Mouse (Mus musculus): ENCODE measurements around the gene Hist1h3e. TPM values are rescaled to one million over a fixed set of nuclear protein-coding genes. Genes with fewer than 3 reads are reported as not detected.

The Hist1h3e gene
- total RNA-seq, 1 experiment from 2014 or later, result 113 TPM

Other genes starting within 250 kb of the Hist1h3e start
- 18.6 TPM for gene Zfp322a, start 193.2 kb downstream of the Hist1h3e start, total RNA-seq (2023)
- gene Abt1, start 138.5 kb downstream of the Hist1h3e start, total RNA-seq (2023), result 17.1 TPM
- gene Btn1a1, start 96.5 kb downstream of the Hist1h3e start, total RNA-seq (2023), result not detected
- gene Btn2a2, start 73.5 kb downstream of the Hist1h3e start, total RNA-seq (2023), result 0.55 TPM
- gene Hist1h4h, start 31.3 kb downstream of the Hist1h3e start, total RNA-seq (2023), result 235 TPM
- 10.3 TPM for gene Hist1h2af, start 28.5 kb downstream of the Hist1h3e start, total RNA-seq (2023)
- gene Hist1h3g, start 26.9 kb downstream of the Hist1h3e start, total RNA-seq (2023), result 2.5 TPM
- gene Hist1h2bh, start 19.0 kb downstream of the Hist1h3e start, total RNA-seq (2023), result 3.6 TPM
- 57.2 TPM for gene Hist1h3f, start 18.3 kb downstream of the Hist1h3e start, total RNA-seq (2023)
- 35.5 TPM for gene Hist1h4f, start 10.7 kb downstream of the Hist1h3e start, total RNA-seq (2023)
- 8.0 TPM for gene Hist1h1d, start 9.1 kb downstream of the Hist1h3e start, total RNA-seq (2023)
- gene Hist1h2ae, start 8.9 kb upstream of the Hist1h3e start, total RNA-seq (2023), result 10.3 TPM
- gene Hist1h2bg, start 9.0 kb upstream of the Hist1h3e start, total RNA-seq (2023), result 137 TPM
- gene Hist1h2bf, start 11.8 kb upstream of the Hist1h3e start, total RNA-seq (2023), result 88.7 TPM
- 2.5 TPM for gene Hist1h2ad, start 12.0 kb upstream of the Hist1h3e start, total RNA-seq (2023)
- gene Hist1h3d, start 13.4 kb upstream of the Hist1h3e start, total RNA-seq (2023), result 2.8 TPM
- gene Hist1h4d, start 19.2 kb upstream of the Hist1h3e start, total RNA-seq (2023), result 122 TPM
- 14.7 TPM for gene Hist1h2be, start 58.8 kb upstream of the Hist1h3e start, total RNA-seq (2023)
- gene Hist1h1e, start 60.2 kb upstream of the Hist1h3e start, total RNA-seq (2023), result 187 TPM
- 6.8 TPM for gene Hist1h2ac, start 121.6 kb upstream of the Hist1h3e start, total RNA-seq (2023)
- gene Hist1h2bc, start 121.8 kb upstream of the Hist1h3e start, total RNA-seq (2023), result 7.9 TPM
- gene Hist1h1t, start 133.4 kb upstream of the Hist1h3e start, total RNA-seq (2023), result not detected
- 147 TPM for gene Hist1h4c, start 136.1 kb upstream of the Hist1h3e start, total RNA-seq (2023)
- gene Hfe, start 148.5 kb upstream of the Hist1h3e start, total RNA-seq (2023), result 2.7 TPM
- gene Hist1h1c, start 176.4 kb upstream of the Hist1h3e start, total RNA-seq (2023), result 839 TPM
- gene Hist1h3c, start 183.2 kb upstream of the Hist1h3e start, total RNA-seq (2023), result 4.1 TPM
- 15.1 TPM for gene Hist1h2bb, start 184.4 kb upstream of the Hist1h3e start, total RNA-seq (2023)
- 16.9 TPM for gene Hist1h2ab, start 188.8 kb upstream of the Hist1h3e start, total RNA-seq (2023)
- 17.1 TPM for gene Hist1h3b, start 189.9 kb upstream of the Hist1h3e start, total RNA-seq (2023)
- gene Hist1h4b, start 194.6 kb upstream of the Hist1h3e start, total RNA-seq (2023), result 49.5 TPM
- 122 TPM for gene Hist1h4a, start 198.9 kb upstream of the Hist1h3e start, total RNA-seq (2023)
- 170 TPM for gene Hist1h3a, start 200.0 kb upstream of the Hist1h3e start, total RNA-seq (2023)
- gene Hist1h1a, start 201.3 kb upstream of the Hist1h3e start, total RNA-seq (2023), result 23.5 TPM
- not detected for gene Trim38, start 207.5 kb upstream of the Hist1h3e start, total RNA-seq (2023)
- gene Slc17a2, start 244.6 kb upstream of the Hist1h3e start, total RNA-seq (2023), result not detected